In genomic region chr4:100886743-100887416, GRCm38 (mm10) we compare ENCODE assay signal across 8 mouse cellular contexts.
DNase-seq lines count a peak whose midpoint lies in the region; ATAC-seq lines count a peak whose summit lies in the region.

No protein-coding gene starts in this region.

- H3K4me2 ChIP-seq in heart, embryonic 11.5 days: peak overlapping the region; percentile 42
- H3K4me2 ChIP-seq in embryonic facial prominence, embryonic 12.5 days (replicated peaks): peak overlapping the region; percentile 18
- peak overlapping the region; percentile 49; the same call in 1 of the 2 replicates for H3K4me2 ChIP-seq in intestine, embryonic 15.5 days (replicated peaks)
- peak overlapping the region; percentile 34 for H3K4me2 ChIP-seq in midbrain, embryonic 12.5 days (replicated peaks)

- WGBS in heart, embryonic 11.5 days (ENCODE audit: insufficient replicate concordance): 57% methylated on average over 8 of the region's 8 CpGs
- WGBS in embryonic facial prominence, embryonic 12.5 days: 74% methylated on average over 8 of the region's 8 CpGs
- 71% methylated on average over 8 of the region's 8 CpGs for WGBS in intestine, embryonic 15.5 days
- WGBS in midbrain, embryonic 12.5 days: 70% methylated on average over 8 of the region's 8 CpGs

- H3K36me3 ChIP-seq in heart, embryonic 11.5 days (ENCODE audit: control insufficient read depth, insufficient read depth, low read length): no peaks in the 10 kb centered on the region
- H3K36me3 ChIP-seq in embryonic facial prominence, embryonic 12.5 days: no peaks in the 10 kb centered on the region
- no peaks in the 10 kb centered on the region for H3K36me3 ChIP-seq in intestine, embryonic 15.5 days
- no peaks in the 10 kb centered on the region for H3K36me3 ChIP-seq in midbrain, embryonic 12.5 days

- H3K4me1 ChIP-seq in heart, embryonic 11.5 days (ENCODE audit: control insufficient read depth, insufficient read depth, low read length): peaks cover 20% of the 10 kb centered on the region
- peaks cover 55% of the 10 kb centered on the region for H3K4me1 ChIP-seq in embryonic facial prominence, embryonic 12.5 days
- peaks cover 16% of the 10 kb centered on the region for H3K4me1 ChIP-seq in intestine, embryonic 15.5 days (replicated peaks)
- H3K4me1 ChIP-seq in midbrain, embryonic 12.5 days: peaks cover 58% of the 10 kb centered on the region

- intact Hi-C loops in heart, postnatal 36 days (cut with DNase I): no loop called here

- H3K27ac ChIP-seq in heart, embryonic 11.5 days (ENCODE audit: low read depth, low read length): peak overlapping the region; percentile 86
- peak overlapping the region; percentile 74 for H3K27ac ChIP-seq in embryonic facial prominence, embryonic 12.5 days
- peak overlapping the region; percentile 90 for H3K27ac ChIP-seq in intestine, embryonic 15.5 days
- peak overlapping the region; percentile 85 for H3K27ac ChIP-seq in midbrain, embryonic 12.5 days (replicated peaks)

- H3K9ac ChIP-seq in heart, embryonic 11.5 days (ENCODE audit: low read depth, low read length): peak overlapping the region; percentile 23; the same call in 1 of the 2 replicates
- no peak overlapping the region for H3K9ac ChIP-seq in embryonic facial prominence, embryonic 12.5 days
- H3K9ac ChIP-seq in intestine, embryonic 15.5 days: peak overlapping the region; percentile 14; the same call in 1 of the 2 replicates
- peak overlapping the region; percentile 32; the same call in 1 of the 2 replicates for H3K9ac ChIP-seq in midbrain, embryonic 12.5 days (replicated peaks)

- H3K27me3 ChIP-seq in heart, embryonic 11.5 days (ENCODE audit: control insufficient read depth, insufficient read depth, low read length): no peaks in the 10 kb centered on the region
- H3K27me3 ChIP-seq in embryonic facial prominence, embryonic 12.5 days: no peaks in the 10 kb centered on the region
- H3K27me3 ChIP-seq in intestine, embryonic 15.5 days (replicated peaks): no peaks in the 10 kb centered on the region
- H3K27me3 ChIP-seq in midbrain, embryonic 12.5 days: no peaks in the 10 kb centered on the region

- no peaks in the 10 kb centered on the region for H3K9me3 ChIP-seq in heart, embryonic 11.5 days (replicated peaks; ENCODE audit: control insufficient read depth, low read length)
- H3K9me3 ChIP-seq in embryonic facial prominence, embryonic 12.5 days: no peaks in the 10 kb centered on the region
- no peaks in the 10 kb centered on the region for H3K9me3 ChIP-seq in intestine, embryonic 15.5 days
- no peaks in the 10 kb centered on the region for H3K9me3 ChIP-seq in midbrain, embryonic 12.5 days

- no peak for DNase-seq in heart, postnatal 36 days
- no peak for DNase-seq in testis, postnatal 14 days (ENCODE audit: low spot score)
- no peak for DNase-seq in left cerebral cortex, adult 8-10 months (ENCODE audit: low spot score in 2 of 2)
- DNase-seq in adrenal gland, postnatal 10 days: no peak

- ATAC-seq in heart, embryonic 11.5 days (replicated peaks; ENCODE audit: insufficient number of reproducible peaks, low FRiP score, low TSS enrichment): no peak
- ATAC-seq in embryonic facial prominence, embryonic 12.5 days (ENCODE audit: insufficient number of reproducible peaks, insufficient read depth, low FRiP score, low TSS enrichment): no peak
- ATAC-seq in intestine, embryonic 15.5 days: peak; percentile 58
- ATAC-seq in midbrain, embryonic 12.5 days (ENCODE audit: low FRiP score, low read depth): no peak

- H3K4me3 ChIP-seq in heart, embryonic 11.5 days (ENCODE audit: low read depth, low read length): no peak overlapping the region
- no peak overlapping the region for H3K4me3 ChIP-seq in embryonic facial prominence, embryonic 12.5 days
- no peak overlapping the region for H3K4me3 ChIP-seq in intestine, embryonic 15.5 days (replicated peaks)
- no peak overlapping the region for H3K4me3 ChIP-seq in midbrain, embryonic 12.5 days
